Mouse (Mus musculus) bone marrow, adult 2 months (tissue): ENCODE results near the gene Frmpd4.

Experiments used
- CTCF ChIP-seq: fragments of 200-500 bp; IDR thresholded peaks from 2 replicates; pipeline ENCODE4 v1.5.1; 2011; ENCODE audit warnings: low read length, control low read depth; ENCODE audit not compliant: control insufficient read depth, insufficient read depth
- POLR2A ChIP-seq: fragments of 200-500 bp; IDR thresholded peaks from 2 replicates; pipeline ENCODE4 v1.6.1; 2011; ENCODE audit warnings: low read depth, mild to moderate bottlenecking, control low read depth, low read length, borderline replicate concordance; ENCODE audit not compliant: control insufficient read depth

DNA sequence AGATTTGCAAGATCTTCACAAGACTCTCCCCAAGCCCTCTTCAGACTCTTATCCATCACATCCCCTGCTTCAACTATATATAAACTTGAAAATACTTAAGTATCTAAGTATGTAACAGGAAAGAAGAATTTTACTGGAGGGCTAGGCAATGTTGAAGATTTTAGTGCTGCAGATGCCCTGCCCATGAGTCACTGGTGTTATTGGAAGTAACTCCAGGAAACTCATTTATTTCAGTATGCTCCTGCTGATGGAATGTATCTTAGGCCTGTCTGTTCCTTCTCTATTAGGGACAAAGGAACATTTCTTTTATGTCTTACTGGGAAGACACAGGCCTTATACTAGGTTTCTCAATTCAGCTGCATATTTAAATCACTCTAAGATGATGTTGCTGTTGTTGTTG is 592.2 kb downstream of the Frmpd4 start:
- TF ChIP-seq POLR2A (no peak), CTCF (no peak)
